Mouse (Mus musculus): ENCODE data around the gene Wdr18. TPM values are rescaled to one million over a fixed set of nuclear protein-coding genes. Genes with fewer than 3 reads are reported as not detected.

The Wdr18 gene
- total RNA-seq, 2 experiments from 2014 or later: 42.6 to 45.3 TPM

Other genes starting within 250 kb of the Wdr18 start
- gene Hcn2, start 243.5 kb upstream of the Wdr18 start, total RNA-seq (2021): 1 to 10 TPM; 8.9 to 9.3 TPM
- 10 to 100 TPM; 61.2 to 68.6 TPM for gene Polrmt, start 213.6 kb upstream of the Wdr18 start, total RNA-seq (2021)
- not detected for gene Fgf22, start 205.1 kb upstream of the Wdr18 start, total RNA-seq (2021)
- 10 to 100 TPM; 60.7 to 61.7 TPM for gene Rnf126, start 193.2 kb upstream of the Wdr18 start, total RNA-seq (2021)
- gene Fstl3, start 182.9 kb upstream of the Wdr18 start, total RNA-seq (2021): 1 to 10 TPM; 6.7 to 7.1 TPM
- under 1 TPM; 0.11 to 0.71 TPM for gene Prss57, start 169.2 kb upstream of the Wdr18 start, total RNA-seq (2021)
- gene Palm, start 166.6 kb upstream of the Wdr18 start, total RNA-seq (2021): 100 to 1,000 TPM in 1 of 2 experiments, 10 to 100 TPM in 1; 91.8 to 119 TPM
- gene Misp, start 139.2 kb upstream of the Wdr18 start, total RNA-seq (2021): 1 to 10 TPM in 1 of 2 experiments, under 1 TPM in 1; 0.20 to 4.2 TPM
- gene Ptbp1, start 105.7 kb upstream of the Wdr18 start, total RNA-seq (2021): 100 to 1,000 TPM; 344 to 389 TPM
- 1 to 10 TPM; 2.2 to 7.0 TPM for gene Prtn3, start 85.7 kb upstream of the Wdr18 start, total RNA-seq (2021)
- 10 to 100 TPM in 1 of 2 experiments, 1 to 10 TPM in 1; 8.6 to 14.8 TPM for gene Plppr3, start 85.5 kb upstream of the Wdr18 start, total RNA-seq (2021)
- 1 to 10 TPM in 1 of 2 experiments, under 1 TPM in 1; 0.92 to 5.7 TPM for gene Elane, start 73.9 kb upstream of the Wdr18 start, total RNA-seq (2021)
- 10 to 100 TPM; 13.7 to 25.6 TPM for gene Cfd, start 69.3 kb upstream of the Wdr18 start, total RNA-seq (2021)
- gene Med16, start 51.2 kb upstream of the Wdr18 start, total RNA-seq (2021): 10 to 100 TPM; 64.1 to 64.7 TPM
- not detected for gene Gm26602, start 49.3 kb upstream of the Wdr18 start, total RNA-seq (2021)
- 1 to 10 TPM in 1 of 2 experiments, under 1 TPM in 1; 0.87 to 1.6 TPM for gene Kiss1r, start 43.2 kb upstream of the Wdr18 start, total RNA-seq (2021)
- gene R3hdm4, start 38.9 kb upstream of the Wdr18 start, total RNA-seq (2021): 100 to 1,000 TPM; 119 to 133 TPM
- gene Arid3a, start 33.1 kb upstream of the Wdr18 start, total RNA-seq (2021): 10 to 100 TPM; 12.6 to 15.9 TPM
- under 1 TPM; 0.25 to 0.39 TPM for gene Grin3b, start 10.6 kb downstream of the Wdr18 start, total RNA-seq (2021)
- gene Tmem259, start 24.2 kb downstream of the Wdr18 start, total RNA-seq (2021): 100 to 1,000 TPM; 146 to 147 TPM
- 10 to 100 TPM; 40.9 to 48.7 TPM for gene Cnn2, start 28.4 kb downstream of the Wdr18 start, total RNA-seq (2021)
- gene Abca7, start 36.3 kb downstream of the Wdr18 start, total RNA-seq (2021): 10 to 100 TPM; 21.9 to 23.0 TPM
- 1 to 10 TPM; 7.1 to 8.5 TPM for gene Arhgap45, start 56.5 kb downstream of the Wdr18 start, total RNA-seq (2021)
- 100 to 1,000 TPM; 103 to 112 TPM for gene Polr2e, start 79.6 kb downstream of the Wdr18 start, total RNA-seq (2021)
- gene Gpx4, start 87.0 kb downstream of the Wdr18 start, total RNA-seq (2021): 100 to 1,000 TPM; 576 to 622 TPM
- 10 to 100 TPM; 51.7 to 53.2 TPM for gene Sbno2, start 145.4 kb downstream of the Wdr18 start, total RNA-seq (2021)
- 100 to 1,000 TPM; 130 to 139 TPM for gene Stk11, start 155.7 kb downstream of the Wdr18 start, total RNA-seq (2021)
- gene Atp5d, start 178.5 kb downstream of the Wdr18 start, total RNA-seq (2021): 100 to 1,000 TPM; 401 to 425 TPM
- gene Cbarp, start 180.7 kb downstream of the Wdr18 start, total RNA-seq (2021): 10 to 100 TPM; 49.1 to 72.7 TPM
- 100 to 1,000 TPM; 113 to 124 TPM for gene Midn, start 188.1 kb downstream of the Wdr18 start, total RNA-seq (2021)
- gene Cirbp, start 205.8 kb downstream of the Wdr18 start, total RNA-seq (2021): 100 to 1,000 TPM; 296 to 322 TPM
- gene 1600002K03Rik, start 212.8 kb downstream of the Wdr18 start, total RNA-seq (2021): 1 to 10 TPM; 7.5 to 8.8 TPM
- gene Efna2, start 219.3 kb downstream of the Wdr18 start, total RNA-seq (2021): 1 to 10 TPM; 6.5 to 7.5 TPM